Mouse (Mus musculus): ENCODE data around the gene Srrd.

- no peak for TF ChIP-seq POLR2A (IDR thresholded peaks at IDR 0.05; ENCODE audit: low read depth, low read length)
- TF ChIP-seq POLR2AphosphoS2 (IDR thresholded peaks at IDR 0.05; ENCODE audit: low read depth, low read length), result no peak
- TF ChIP-seq CTCF (conservative IDR thresholded peaks at IDR 0.05 in 1 of 2, IDR thresholded peaks at IDR 0.05 in 1 of 2; ENCODE audit: low read depth in 2 of 2, low read length in 2 of 2), result no peak
- no peak for TF ChIP-seq TCF12 (IDR thresholded peaks at IDR 0.05; ENCODE audit: low read depth, low read length)
- TF ChIP-seq RCOR1 (conservative IDR thresholded peaks at IDR 0.05; ENCODE audit: low read depth, low read length), result no peak
- TF ChIP-seq MAZ (IDR thresholded peaks at IDR 0.05; ENCODE audit: low read depth, low read length), result no peak
- no peak for TF ChIP-seq JUND (conservative IDR thresholded peaks at IDR 0.05; ENCODE audit: low read depth, low read length)
- TF ChIP-seq NELFE (IDR thresholded peaks at IDR 0.05; ENCODE audit: low read depth, low read length), result no peak
- no peak for TF ChIP-seq SIN3A (IDR thresholded peaks at IDR 0.05; ENCODE audit: low read length)
- TF ChIP-seq CHD2 (IDR thresholded peaks at IDR 0.05; ENCODE audit: low read length), result no peak
- no peak for TF ChIP-seq E2F4 (IDR thresholded peaks at IDR 0.05; ENCODE audit: insufficient replicate concordance, low read depth, low read length)
Measured at GRCm38 (mm10) chr5:112302310-112302709, 40.5 kb downstream of the Srrd start.
